Mouse (Mus musculus) liver, embryonic 16.5 days (tissue): ENCODE data around the gene Wasf1. TPM values are rescaled to one million over a fixed set of nuclear protein-coding genes. Genes with fewer than 3 reads are reported as not detected.

ENCODE experiments used
- ATAC-seq: fragments of 200-750 bp; cut with Nextera tagmentation; 2 replicates; pipeline ENCODE4 v1.8.0; 2017; ENCODE audit warnings: low read depth, mild to moderate bottlenecking, moderate number of reproducible peaks, moderate library complexity
- H3K27ac ChIP-seq: fragments of 300-500 bp; sonication (generic); 2 replicates; pipeline ENCODE4 v1.5.1; 2014; ENCODE audit warnings: mild to moderate bottlenecking, low read length
- H3K27me3 ChIP-seq: fragments of 300-500 bp; sonication (generic); 2 replicates; pipeline ENCODE4 v1.6.1; 2014; ENCODE audit warnings: low read depth, low read length, mixed read lengths; ENCODE audit not compliant: control insufficient read depth, insufficient read depth
- H3K36me3 ChIP-seq: fragments of 300-500 bp; sonication (generic); 2 replicates; pipeline ENCODE4 v1.6.1; 2014; ENCODE audit warnings: mild to moderate bottlenecking; ENCODE audit not compliant: control insufficient read depth, insufficient read depth
- H3K4me1 ChIP-seq: fragments of 300-500 bp; sonication (generic); 2 replicates; pipeline ENCODE4 v1.6.1; 2014; ENCODE audit warnings: low read depth, low read length, mixed read lengths; ENCODE audit not compliant: control insufficient read depth
- H3K4me2 ChIP-seq: fragments of 300-500 bp; sonication (generic); 2 replicates; pipeline ENCODE4 v1.6.1; 2014; ENCODE audit warnings: low read depth, low read length, mixed read lengths
- H3K4me3 ChIP-seq: fragments of 300-500 bp; sonication (generic); 2 replicates; pipeline ENCODE4 v1.5.1; 2014; ENCODE audit warnings: low read depth, mild to moderate bottlenecking, low read length
- H3K9ac ChIP-seq: fragments of 300-500 bp; sonication (generic); 2 replicates; pipeline ENCODE4 v1.6.1; 2014; ENCODE audit warnings: low read depth, low read length
- H3K9me3 ChIP-seq: fragments of 300-500 bp; sonication (generic); replicated peaks from 2 replicates; pipeline ENCODE4 v1.6.1; 2016; ENCODE audit warnings: low read length; ENCODE audit not compliant: control insufficient read depth
- WGBS: fragments of 180-500 bp; shearing (Covaris S2); extraction: QIAGEN DNeasy Blood & Tissue Kit; methylation state at CpG from one replicate; pipeline ENCODE4 v1.1.7; 2014; ENCODE audit not compliant: insufficient replicate concordance; 5-methylcytosine and 5-hydroxymethylcytosine counted together
- polyA plus RNA-seq: library from polyadenylated mRNA; unstranded; fragments of >200 nt; fragmentation: Nextera tagmentation; extraction: Ambion mirVana; gene quantifications from 2 replicates; pipeline ENCODE4 v1.2.1, GENCODE M21; 2015

Wasf1 gene
- polyA plus RNA-seq, 1 experiment from 2014 or later, result 1.3 TPM

GRCm38 (mm10) chr10:40883644-40884278 lies 486 bp downstream of the Wasf1 start:
- Histone ChIP-seq H3K4me1 (peaks cover 21% of the 10 kb centered on the region), H3K36me3 (no peaks in the 10 kb centered on the region), H3K4me2 (peak overlapping the region; percentile 98), H3K27me3 (peaks cover 20% of the 10 kb centered on the region), H3K9ac (peak overlapping the region; percentile 62), H3K9me3 (no peaks in the 10 kb centered on the region), H3K27ac (peak overlapping the region; percentile 37; the same call in 1 of the 2 replicates), H3K4me3 (peak overlapping the region; percentile 70)
- under 1% methylated on average over 64 of the region's 87 CpGs for WGBS
- ATAC-seq, result peak; percentile 57

GRCm38 (mm10) chr10:40884279-40884806 lies 1.1 kb downstream of the Wasf1 start:
- Histone ChIP-seq H3K27me3 (peaks cover 20% of the 10 kb centered on the region), H3K9ac (peak overlapping the region; percentile 62; the same call in 1 of the 2 replicates), H3K4me1 (peaks cover 21% of the 10 kb centered on the region), H3K9me3 (no peaks in the 10 kb centered on the region), H3K36me3 (no peaks in the 10 kb centered on the region), H3K4me2 (peak overlapping the region; percentile 98), H3K4me3 (peak overlapping the region; percentile 70), H3K27ac (no peak overlapping the region)
- 0% methylated on average over 40 of the region's 40 CpGs for WGBS
- ATAC-seq, result no peak

GRCm38 (mm10) chr10:40885432-40885831 lies 2.2 kb downstream of the Wasf1 start:
- no peaks in the 10 kb centered on the region for H3K9me3 ChIP-seq

GRCm38 (mm10) chr10:40887316-40887715 lies 4.0 kb downstream of the Wasf1 start:
- H3K4me2 ChIP-seq, result no peak overlapping the region
- H3K36me3 ChIP-seq, result no peaks in the 10 kb centered on the region
- H3K9ac ChIP-seq, result no peak overlapping the region
- no peaks in the 10 kb centered on the region for H3K9me3 ChIP-seq
- H3K27ac ChIP-seq, result no peak overlapping the region
- peaks cover 11% of the 10 kb centered on the region for H3K4me1 ChIP-seq
- 69% methylated on average over 2 of the region's 2 CpGs for WGBS
- no peak overlapping the region for H3K4me3 ChIP-seq
- peaks cover 20% of the 10 kb centered on the region for H3K27me3 ChIP-seq
- no peak for ATAC-seq

More at GRCm38 (mm10) chr10:40885432-40885831, 2.2 kb downstream of the Wasf1 start:
- no peaks in the 10 kb centered on the region for H3K36me3 ChIP-seq
- H3K4me3 ChIP-seq, result no peak overlapping the region
- peaks cover 20% of the 10 kb centered on the region for H3K27me3 ChIP-seq
- ATAC-seq, result no peak
- no peak overlapping the region for H3K9ac ChIP-seq
- no peak overlapping the region for H3K4me2 ChIP-seq
- peaks cover 21% of the 10 kb centered on the region for H3K4me1 ChIP-seq
- no peak overlapping the region for H3K27ac ChIP-seq
- 70% methylated on average over 7 of the region's 7 CpGs for WGBS

GRCm38 (mm10) chr10:40889146-40889545 lies 5.9 kb downstream of the Wasf1 start:
- no peak overlapping the region for H3K4me2 ChIP-seq
- no peak overlapping the region for H3K9ac ChIP-seq
- H3K36me3 ChIP-seq, result no peaks in the 10 kb centered on the region
- 48% methylated on average over 4 of the region's 4 CpGs for WGBS
- no peak overlapping the region for H3K27ac ChIP-seq
- H3K27me3 ChIP-seq, result peaks cover 11% of the 10 kb centered on the region
- no peak overlapping the region for H3K4me3 ChIP-seq
- no peaks in the 10 kb centered on the region for H3K9me3 ChIP-seq
- peaks cover 2% of the 10 kb centered on the region; the same call in 1 of the 2 replicates for H3K4me1 ChIP-seq
- ATAC-seq, result no peak

GRCm38 (mm10) chr10:40895765-40896164 lies 12.5 kb downstream of the Wasf1 start:
- H3K27ac ChIP-seq, result no peak overlapping the region
- no peak overlapping the region for H3K4me3 ChIP-seq
- 78% methylated on average over 12 of the region's 12 CpGs for WGBS
- H3K4me2 ChIP-seq, result no peak overlapping the region
- H3K27me3 ChIP-seq, result no peaks in the 10 kb centered on the region
- no peaks in the 10 kb centered on the region for H3K9me3 ChIP-seq
- no peaks in the 10 kb centered on the region for H3K36me3 ChIP-seq
- ATAC-seq, result no peak
- H3K9ac ChIP-seq, result no peak overlapping the region
- H3K4me1 ChIP-seq, result no peaks in the 10 kb centered on the region

- ATAC-seq, result no peak
- no peaks in the 10 kb centered on the region for H3K36me3 ChIP-seq
- H3K9ac ChIP-seq, result no peak overlapping the region
- no peaks in the 10 kb centered on the region for H3K9me3 ChIP-seq
- no peak overlapping the region for H3K27ac ChIP-seq
- 54% methylated on average over 5 of the region's 5 CpGs for WGBS
- no peaks in the 10 kb centered on the region for H3K27me3 ChIP-seq
- no peak overlapping the region for H3K4me2 ChIP-seq
- no peak overlapping the region for H3K4me3 ChIP-seq
- H3K4me1 ChIP-seq, result no peaks in the 10 kb centered on the region
Observed at GRCm38 (mm10) chr10:40896656-40897055, 13.4 kb downstream of the Wasf1 start.

- no peak overlapping the region for H3K4me2 ChIP-seq
- no peak overlapping the region for H3K9ac ChIP-seq
- H3K27me3 ChIP-seq, result no peaks in the 10 kb centered on the region
- no peak overlapping the region for H3K27ac ChIP-seq
- ATAC-seq, result no peak
- H3K4me1 ChIP-seq, result no peaks in the 10 kb centered on the region
- H3K4me3 ChIP-seq, result no peak overlapping the region
- no peaks in the 10 kb centered on the region for H3K9me3 ChIP-seq
- H3K36me3 ChIP-seq, result no peaks in the 10 kb centered on the region
- 66% methylated on average over 4 of the region's 4 CpGs for WGBS
Observed at GRCm38 (mm10) chr10:40901786-40902185, 18.5 kb downstream of the Wasf1 start.

GRCm38 (mm10) chr10:40906131-40906530 lies 22.9 kb downstream of the Wasf1 start:
- H3K27ac ChIP-seq, result no peak overlapping the region
- no peaks in the 10 kb centered on the region for H3K27me3 ChIP-seq
- no peak overlapping the region for H3K4me3 ChIP-seq
- H3K4me2 ChIP-seq, result no peak overlapping the region
- ATAC-seq, result no peak
- no peaks in the 10 kb centered on the region for H3K9me3 ChIP-seq
- 50% methylated on average over 1 of the region's 1 CpGs for WGBS
- no peaks in the 10 kb centered on the region for H3K4me1 ChIP-seq
- no peaks in the 10 kb centered on the region for H3K36me3 ChIP-seq
- H3K9ac ChIP-seq, result no peak overlapping the region
